Mouse (Mus musculus) left cerebral cortex, postnatal 36 days (tissue): ENCODE results near the gene Unc5b. TPM values are rescaled to one million over a fixed set of nuclear protein-coding genes. Genes with fewer than 3 reads are reported as not detected.
"Not testable (repeated sequence)": the region's sequence is repeated elsewhere in the genome, so short reads cannot be mapped to it uniquely, and the experiment has no call there.

Experiments
- DNase-seq, 2 experiments: peaks; one replicate each; pipeline ENCODE4 v3.0.0; 2021 to 2022; ENCODE audit warnings: low spot score in 2 of 2, mixed read lengths in 1 of 2
- intact Hi-C: fragments of 180-260 bp; cut with DNase I; formaldehyde crosslinking; loops from one replicate; pipeline ENCODE4 v1.15.1; 2025
- total RNA-seq, 2 experiments: library from RNA; stranded (reverse); gene quantifications; 2 replicates each; pipeline ENCODE4 v1.2.3; 2021

Gene Unc5b
- total RNA-seq, 2 experiments from 2014 or later: 9.7 to 13.5 TPM

DNA sequence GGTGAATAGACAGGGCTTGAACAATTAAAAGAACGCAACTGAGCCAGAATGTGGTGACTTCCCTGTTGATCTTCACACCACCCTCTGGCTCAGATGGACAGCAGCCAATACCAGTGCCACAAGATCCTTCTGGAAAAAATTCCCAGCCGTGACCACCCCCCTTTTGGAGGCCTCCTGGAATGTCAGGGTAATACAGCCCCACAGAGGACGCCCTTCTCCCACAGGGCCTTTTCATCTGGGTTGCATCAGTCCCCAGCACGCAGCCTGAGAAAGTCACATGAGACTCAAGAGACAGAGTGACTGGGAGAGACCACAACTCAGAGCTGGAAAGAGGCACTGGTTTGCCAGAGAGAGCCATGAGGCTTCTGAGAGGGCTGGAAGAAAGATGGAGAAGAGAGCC lies 60.5 kb downstream of the Unc5b start:
- DNase-seq: no peak
- intact Hi-C loops: no loop called here

DNA sequence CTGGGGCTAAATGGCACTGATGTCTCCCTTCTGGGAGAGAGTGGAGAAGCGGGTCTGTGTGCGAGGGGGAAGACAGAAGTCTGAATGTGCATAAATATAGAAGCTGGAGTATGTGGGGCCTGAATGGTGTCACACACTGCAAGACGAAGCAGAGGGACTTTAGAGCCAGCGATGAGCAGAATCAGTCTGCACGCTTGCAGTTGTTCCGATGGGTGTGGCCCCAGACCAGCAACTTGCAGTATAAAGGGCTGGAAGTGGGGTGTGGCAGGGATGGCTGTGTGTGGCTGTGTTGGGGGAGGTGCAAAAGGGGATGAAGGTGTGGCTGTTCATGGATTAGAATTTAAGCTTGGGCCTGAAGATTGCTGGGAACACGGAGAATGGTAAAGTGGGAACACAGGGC lies 62.8 kb downstream of the Unc5b start:
- DNase-seq: no peak
- intact Hi-C loops: no loop called here

DNA sequence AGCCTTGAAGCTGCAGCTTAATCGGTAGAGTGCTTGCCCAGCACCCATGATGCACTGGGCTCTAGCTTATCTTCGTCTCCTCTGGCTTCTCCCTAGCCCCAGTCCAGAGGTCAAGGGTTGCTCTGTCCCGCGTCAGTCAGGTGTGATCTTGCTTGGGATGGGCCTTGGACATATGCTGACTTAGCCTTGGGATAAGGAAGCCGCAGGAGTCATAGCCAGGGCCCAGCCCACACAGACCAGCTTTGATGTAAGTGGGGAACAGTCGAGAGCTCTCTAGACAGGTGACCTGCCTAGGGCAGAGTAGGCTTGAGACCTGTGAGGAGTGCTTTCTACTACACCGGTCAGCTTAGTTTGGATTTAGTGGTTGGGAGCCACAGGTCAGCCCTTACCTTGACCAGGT lies 64.0 kb downstream of the Unc5b start:
- intact Hi-C loops: no loop called here

DNA sequence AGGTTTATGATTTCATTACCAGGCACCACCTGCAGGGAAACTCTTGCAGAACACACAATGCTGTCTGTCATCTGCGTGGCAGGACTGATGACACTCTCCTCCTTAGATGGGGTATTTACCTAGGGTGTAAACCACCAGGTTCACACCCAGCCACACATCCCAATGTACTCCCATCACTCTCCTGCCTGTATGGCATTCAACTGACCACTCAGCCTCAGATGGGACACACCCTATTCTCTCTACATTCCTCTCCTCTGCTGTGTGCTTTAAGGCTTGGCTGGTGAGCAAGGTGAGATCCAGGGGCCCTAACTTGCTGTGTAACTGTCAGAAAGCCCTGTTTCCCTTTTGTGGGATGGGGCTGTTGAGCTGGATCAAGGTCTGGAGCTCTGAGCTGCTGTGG lies 69.3 kb downstream of the Unc5b start:
- no peak for DNase-seq
- intact Hi-C loops: no loop called here

More for the DNA sequence above, 64.0 kb downstream of the Unc5b start:
- DNase-seq: no peak

DNA sequence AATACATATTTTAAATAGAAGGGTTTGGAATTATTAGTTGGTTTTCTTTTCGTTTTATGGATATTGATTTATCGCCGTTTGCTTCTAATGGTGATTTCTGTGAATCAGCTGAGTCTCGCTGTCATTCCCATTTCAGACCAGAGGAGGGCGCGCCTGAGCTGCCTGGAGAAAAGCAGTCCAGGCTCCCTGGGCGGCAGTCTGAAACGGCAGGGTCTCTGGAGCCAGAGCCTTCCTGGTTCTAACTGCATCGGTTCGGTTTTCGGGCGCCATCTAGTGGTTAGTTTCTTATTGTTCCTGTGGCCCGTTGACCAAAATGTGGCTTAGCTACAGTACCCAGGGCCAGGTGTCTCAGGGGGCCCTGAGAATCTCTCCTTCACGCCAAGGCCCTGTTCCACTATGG lies 71.0 kb downstream of the Unc5b start:
- intact Hi-C loops: loop anchor here (2.0 kb wide), 1 partner anchor 456 kb away; no protein-coding TSS in a partner anchor
- peak; percentile 84 to 89 for DNase-seq

DNA sequence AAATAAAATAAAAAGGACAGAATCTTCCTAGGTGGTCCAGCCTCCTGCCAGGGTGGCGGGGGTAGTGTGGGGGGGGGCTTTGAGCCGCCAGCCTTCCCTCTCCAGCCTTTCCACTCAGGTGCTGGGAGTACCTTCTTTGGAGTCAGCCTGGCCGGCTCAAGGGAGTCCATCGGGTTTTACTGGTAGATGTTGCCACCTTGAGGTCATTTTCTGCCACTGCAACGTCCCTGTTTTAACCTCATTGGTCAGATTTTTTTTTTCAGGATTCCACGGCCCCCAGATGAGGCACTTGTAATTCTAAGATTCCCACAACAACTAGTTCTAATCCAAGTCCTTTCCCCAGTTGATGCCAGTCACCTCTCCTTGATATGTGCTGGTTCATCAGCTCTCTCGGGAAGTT lies 74.4 kb downstream of the Unc5b start:
- intact Hi-C loops: loop anchor here (2.0 to 5.0 kb wide), 3 partner anchors 60 to 348 kb away; partner anchors contain the start of gene Cdh23
- peak; percentile 41 to 44 for DNase-seq

DNA sequence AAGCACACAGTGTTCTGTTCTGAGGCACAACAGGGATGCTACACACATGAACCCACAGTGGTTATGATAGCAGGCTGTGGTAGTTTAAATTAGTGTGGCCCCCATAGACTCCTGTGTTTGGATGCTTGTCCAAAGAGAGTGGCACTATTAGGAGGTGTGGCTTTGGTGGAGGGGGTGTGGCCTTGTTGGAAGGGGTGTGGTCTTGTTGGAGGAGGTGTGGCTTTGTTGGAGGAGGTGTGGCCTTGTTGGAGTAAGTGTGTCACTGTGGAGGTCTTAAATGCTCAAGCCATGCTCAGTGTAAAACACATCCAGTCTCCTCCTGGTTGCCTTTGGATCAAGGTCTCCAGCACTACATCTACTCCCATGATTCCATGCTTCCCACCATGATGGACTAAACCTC lies 75.2 kb downstream of the Unc5b start:
- DNase-seq: no peak
- intact Hi-C loops: loop anchor here (2.0 to 5.0 kb wide), 3 partner anchors 59 to 347 kb away; partner anchors contain the start of gene Cdh23

DNA sequence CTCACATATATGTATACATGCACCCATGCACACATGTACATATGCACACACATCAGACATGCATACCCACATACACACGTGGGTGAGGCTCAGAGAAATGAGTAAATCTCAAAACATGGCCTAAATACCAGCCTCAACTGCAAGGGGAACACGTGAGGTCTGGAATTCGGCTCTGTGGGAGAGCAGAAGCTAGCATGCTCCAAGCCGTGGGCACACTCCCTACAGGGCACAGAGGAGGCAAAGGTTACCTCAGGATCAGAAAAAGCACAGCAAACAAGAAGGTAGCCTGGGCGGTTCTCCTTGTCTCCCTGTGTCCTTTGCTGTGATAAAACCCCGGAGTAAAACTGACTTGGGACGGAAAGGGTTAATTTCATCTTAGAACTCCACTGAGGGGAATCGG lies 77.4 kb downstream of the Unc5b start:
- intact Hi-C loops: no loop called here

DNA sequence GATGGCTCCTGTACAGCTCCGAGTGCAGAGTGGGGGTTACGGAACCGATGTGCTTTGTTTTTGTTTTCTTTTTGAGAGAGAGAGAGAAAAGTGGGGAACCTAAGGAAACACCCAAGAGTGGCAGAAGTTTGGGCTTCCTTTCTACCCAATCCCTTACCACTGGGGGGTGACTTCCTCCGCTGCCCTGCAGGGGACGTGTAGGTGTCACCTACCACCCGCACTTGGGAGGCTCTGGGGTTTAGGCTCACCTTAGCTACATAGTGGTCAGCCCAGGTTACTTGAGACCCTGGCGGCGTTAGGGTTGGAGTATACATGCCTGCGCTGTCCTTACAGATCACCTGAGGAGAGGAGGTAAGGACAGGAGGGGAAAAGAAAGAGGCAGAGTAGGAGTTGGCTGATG lies 78.1 kb downstream of the Unc5b start:
- DNase-seq: no peak
- intact Hi-C loops: no loop called here

More for the DNA sequence above, 77.4 kb downstream of the Unc5b start:
- DNase-seq: no peak

DNA sequence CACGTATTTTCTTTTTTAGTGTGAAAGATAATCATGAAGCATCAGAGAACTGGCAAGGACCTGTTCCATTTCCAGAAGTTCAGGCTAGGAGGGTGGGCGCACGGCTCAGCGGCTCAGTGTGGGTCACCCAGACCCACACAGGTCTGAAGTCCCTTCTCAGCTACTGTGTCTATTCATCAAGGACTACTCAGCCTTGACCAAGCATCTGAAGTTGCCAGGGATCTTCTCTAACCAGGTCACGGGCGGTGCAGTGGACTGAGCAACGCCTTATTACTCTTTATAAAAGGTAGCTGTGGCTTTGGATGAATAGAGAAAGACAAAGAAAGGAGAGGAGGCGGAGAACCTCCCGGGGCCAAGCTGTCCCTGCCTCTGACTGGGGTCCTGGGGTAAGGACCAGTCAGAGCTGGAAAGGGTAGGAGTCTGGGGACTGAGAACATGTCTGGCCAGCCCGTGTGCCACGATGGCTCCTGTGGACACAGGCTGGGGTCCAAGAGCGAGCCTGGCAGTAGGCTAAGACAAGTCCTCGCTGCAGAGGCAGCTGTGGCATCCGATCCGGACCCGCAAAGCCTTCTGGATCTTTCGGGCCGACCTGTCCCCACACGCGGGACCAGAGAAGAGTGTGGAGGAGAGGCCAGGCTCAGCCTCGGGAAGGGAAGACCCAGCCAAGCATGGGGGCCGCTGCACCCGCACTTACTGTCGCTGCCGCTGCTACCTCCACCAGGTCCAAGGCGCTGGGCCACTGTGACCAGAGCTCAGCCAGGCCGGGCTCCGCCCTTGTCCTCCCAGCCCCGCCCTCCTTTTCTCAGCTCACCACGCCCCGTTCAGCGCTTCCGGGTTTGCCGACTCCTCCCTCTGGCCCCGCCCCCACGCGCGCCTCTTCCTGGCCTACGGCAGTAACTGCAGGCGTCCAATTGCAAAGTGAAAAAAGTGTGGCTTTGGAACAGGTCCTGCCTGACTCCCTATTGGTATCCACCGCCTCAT lies 79.1 kb downstream of the Unc5b start, which contains the start of gene Slc29a3:
Slc29a3 (minus strand) TSS at position 755 of the 981 bp plus-strand sequence.
- intact Hi-C loops: no loop called here
- DNase-seq: peak; percentile 91 to 92

DNA sequence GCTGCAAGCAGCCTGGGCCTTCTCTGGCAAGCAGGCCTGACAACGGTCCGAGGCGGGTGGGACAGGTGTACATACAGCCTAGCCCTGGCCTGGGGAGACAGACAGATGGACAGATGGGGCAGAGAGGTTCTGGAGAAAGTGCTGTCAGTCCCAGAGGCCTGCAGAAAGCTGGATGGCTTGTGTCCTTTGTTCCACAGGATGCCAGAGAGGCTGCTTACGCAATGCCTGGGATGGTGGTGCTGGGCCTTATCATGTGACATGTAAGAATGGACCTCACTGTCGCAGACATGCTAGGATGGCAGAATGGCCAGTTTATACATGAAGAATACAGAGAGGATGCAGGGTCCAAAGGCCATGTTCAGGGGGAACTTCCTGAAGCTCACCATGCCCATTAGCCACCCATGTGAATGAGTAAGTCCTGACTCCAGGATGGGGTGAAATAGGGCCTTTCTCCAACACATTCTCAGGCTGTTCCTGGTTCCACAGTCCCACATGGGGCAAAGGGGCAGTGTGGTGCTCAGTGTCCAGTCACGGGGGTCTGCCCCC lies 83.6 kb downstream of the Unc5b start:
- intact Hi-C loops: no loop called here
- no peak for DNase-seq

DNA sequence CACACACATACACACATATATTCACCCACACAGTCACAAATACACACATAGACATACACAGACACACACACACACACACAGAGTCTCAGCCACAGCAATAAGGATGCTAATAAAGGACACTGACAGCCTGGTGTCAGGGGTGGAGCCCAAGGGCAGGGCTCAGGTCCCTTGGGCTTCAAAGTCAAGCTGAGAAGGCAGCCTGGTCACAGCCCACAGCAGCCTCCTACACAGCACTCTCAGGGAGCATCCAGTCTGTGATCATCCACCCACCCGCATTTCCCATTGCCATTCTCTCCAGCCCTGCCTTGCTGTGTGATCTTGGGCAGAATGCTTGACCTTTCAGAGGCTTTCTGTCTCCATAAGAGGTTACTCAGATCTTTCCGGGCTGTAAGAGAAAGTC lies 84.9 kb downstream of the Unc5b start:
- intact Hi-C loops: no loop called here

DNA sequence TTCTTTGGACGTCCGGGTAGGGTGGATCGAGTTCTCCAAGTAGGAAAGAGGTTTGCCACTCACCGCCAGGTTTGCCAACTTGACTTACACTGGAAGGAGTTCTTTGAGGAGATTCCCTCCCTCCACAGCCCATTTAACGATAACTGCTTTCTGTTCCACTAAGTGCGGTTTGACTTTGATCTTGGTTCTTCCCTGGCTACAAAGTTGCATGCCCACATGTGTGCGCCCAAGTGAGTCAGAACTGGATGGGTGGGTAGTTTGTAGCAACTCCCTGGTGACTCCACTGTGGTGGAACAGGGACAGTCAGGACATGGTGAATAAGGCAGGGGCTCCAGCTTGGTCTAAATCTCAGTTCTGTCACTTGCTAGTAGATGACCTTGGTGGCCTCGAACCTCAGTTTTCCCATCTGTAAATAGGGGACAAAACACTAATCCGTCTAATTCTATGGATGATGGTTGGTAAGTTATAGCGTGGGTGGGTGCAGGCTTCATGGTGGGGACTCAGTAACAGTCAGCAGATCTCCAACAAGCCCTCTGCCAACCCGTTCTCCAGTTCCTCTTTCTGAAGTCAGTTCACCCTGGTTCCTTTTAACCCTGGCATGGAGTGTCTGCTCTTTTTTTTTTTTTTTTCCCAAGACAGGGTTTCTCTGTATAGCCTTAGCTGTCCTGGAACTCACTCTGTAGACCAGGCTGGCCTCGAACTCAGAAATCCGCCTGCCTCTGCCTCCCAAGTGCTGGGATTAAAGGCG lies 86.7 kb downstream of the Unc5b start:
- DNase-seq: no peak
- intact Hi-C loops: no loop called here

More for the DNA sequence above, 84.9 kb downstream of the Unc5b start:
- no peak for DNase-seq

DNA sequence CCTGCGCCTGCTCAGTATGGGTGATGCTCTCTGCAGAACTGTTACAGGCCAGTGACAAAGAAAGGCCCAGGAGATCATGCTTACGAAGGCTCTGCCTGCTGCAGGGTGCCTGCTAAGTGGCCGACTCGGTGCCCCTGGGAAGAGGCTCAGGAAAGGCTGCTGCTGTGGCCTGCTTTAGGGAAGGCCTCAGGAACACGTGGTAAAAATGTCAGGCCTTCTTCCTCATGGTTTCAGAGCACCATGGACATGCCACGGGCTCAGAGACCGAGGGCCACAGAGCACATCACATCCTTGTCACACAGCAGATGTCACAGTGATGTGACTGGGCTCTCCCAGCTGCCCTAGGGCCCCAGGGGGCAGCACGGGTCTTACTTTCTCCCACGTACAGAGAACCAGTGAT lies 87.7 kb downstream of the Unc5b start:
- intact Hi-C loops: no loop called here
- DNase-seq: no peak

DNA sequence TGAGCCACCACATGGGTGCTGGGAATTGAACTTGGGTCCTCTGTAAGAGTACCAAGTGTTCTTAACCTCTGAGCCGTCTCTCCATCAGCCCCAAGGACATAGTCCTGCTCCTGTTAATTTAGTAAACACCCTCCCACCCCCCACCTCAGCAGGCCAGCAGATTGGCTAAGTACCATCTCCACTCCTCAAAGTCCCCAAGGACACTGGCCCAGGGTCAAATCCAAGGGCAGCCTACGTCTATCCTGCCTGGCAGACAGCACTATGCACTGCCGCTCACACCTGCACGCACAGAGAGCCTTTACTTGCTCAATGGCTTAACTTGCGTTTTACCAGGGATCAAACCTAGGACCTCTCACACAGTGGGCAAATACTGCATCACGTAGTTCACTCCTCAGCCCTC lies 88.4 kb downstream of the Unc5b start:
- DNase-seq: no peak
- intact Hi-C loops: no loop called here

DNA sequence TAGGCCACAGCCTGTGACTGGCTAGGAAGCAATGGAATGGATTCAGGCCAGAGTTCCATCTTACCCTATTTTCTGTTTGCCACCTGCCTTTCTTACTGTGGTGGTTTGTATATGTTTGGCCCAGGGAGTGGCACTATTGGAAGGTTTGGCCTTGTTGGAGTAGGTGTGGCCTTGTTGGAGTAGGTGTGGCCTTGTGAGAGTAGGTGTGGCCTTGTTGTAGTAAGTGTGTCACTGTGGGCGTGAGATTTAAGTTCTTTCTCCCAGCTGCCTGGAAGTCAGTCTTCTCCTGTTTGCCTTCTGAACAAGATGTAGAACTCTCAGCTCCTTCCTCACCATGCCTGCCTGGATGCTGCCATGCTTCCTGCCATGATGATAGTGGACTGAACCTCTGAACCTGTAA lies 89.1 kb downstream of the Unc5b start:
- DNase-seq, intact Hi-C loops: not testable (repeated sequence)

DNA sequence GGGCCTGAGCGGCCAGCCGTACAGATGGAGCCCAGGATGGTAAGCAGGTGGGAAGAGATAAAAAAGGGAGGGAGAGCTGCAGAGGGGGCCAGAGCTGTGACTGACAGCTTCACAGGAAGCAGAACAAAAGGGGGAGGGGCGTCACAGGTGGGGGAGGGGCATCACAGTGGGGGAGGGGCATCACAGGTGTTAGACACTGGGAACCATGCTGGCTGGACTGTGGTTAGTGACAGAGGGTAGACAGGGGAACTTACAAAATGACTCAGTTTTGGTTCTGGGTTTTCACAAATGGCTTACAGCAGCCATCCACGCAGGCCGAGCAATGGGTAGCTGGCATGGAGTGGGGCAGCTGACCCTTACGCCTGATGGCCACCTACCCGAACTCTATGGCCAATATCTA lies 89.9 kb downstream of the Unc5b start:
- intact Hi-C loops: no loop called here
- no peak for DNase-seq

DNA sequence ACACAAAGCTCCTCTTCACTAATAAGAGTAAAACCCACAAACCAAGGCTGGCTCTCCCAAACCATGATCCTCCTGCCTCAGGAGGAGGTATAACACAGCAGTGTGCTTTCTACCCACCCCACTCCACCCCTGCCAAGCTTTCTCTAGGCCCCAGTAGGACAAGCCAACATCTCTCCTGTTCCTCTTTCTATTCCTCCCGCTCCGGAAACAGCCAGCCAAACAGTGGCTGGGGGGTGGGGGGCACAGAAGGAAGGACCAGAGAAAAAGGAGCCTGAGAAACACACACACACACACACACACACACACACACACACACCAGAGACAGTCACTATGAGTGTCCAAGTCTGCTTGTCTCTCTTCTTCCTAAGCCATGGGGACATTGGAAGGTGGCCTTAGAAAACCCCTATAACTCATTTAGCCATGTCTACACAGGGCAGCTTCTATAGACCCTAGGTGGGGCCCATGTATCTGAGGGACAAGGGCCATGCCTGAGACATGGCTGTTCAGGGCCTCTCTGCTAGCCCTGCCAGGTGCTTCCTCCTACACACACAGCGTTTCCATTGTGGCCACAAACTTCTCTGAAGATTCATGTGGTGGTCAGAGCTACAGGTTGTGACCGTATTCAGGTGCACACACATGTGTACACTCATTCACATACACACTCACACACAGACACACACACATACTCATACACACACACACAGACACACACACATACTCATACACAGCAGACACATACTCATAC lies 91.6 kb downstream of the Unc5b start:
- DNase-seq: no peak
- intact Hi-C loops: no loop called here

DNA sequence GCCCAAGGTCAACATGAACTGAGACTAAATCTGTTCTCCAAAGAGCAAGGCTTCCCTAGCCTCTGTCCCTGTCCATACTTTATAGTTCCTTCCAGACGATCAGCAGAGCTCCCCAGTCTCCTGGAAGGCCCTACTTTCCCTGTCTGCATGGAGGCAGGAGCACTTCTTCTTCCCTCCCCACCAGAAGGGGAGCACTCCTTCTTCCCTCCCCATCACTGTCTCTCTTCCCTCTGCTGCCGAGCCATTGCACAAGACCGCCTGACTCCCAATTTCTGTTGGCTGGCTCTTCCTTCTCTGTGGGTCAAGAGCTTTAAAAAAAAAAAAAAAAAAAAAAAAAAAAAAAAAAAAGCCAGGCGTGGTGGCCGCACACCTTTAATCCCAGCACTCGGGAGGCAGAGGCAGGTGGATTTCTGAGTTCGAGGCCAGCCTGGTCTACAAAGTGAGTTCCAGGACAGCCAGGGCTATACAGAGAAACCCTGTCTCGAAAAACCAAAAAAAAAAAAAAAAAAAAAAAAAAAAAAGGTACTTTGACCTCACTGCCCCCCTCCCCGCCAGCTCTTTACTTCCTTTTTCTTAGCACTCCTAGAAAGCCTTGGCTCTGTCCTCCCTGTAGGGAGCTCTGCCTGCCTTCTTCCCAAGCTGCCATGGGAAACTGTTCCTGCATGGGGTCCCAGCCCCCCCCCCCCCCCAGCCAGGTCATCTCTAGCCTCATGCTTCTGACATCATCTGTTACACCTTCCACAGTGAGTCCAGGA lies 93.3 kb downstream of the Unc5b start:
- no peak for DNase-seq
- intact Hi-C loops: no loop called here
